Mouse (Mus musculus): ENCODE data around the gene Majin.

DNA sequence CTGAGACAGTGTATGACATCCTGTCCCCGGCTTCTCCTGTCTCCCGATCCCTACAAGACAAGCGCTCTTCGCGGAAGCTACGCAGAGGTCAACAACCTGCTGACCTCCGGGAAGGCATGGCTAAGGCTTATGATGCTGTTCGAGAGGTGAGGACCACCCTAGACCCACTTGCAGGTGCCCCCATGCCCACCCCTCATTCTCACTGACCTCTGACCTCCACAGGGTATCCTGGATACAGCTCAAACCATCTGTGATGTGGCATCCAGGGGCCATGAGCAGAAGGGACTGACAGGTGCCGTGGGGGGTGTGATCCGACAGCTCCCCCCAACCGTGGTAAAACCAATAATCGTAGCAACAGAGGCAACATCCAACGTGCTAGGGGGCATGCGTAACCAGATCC, 77.2 kb downstream of the Majin start:
- no peak for TF ChIP-seq POLR2A (IDR thresholded peaks at IDR 0.05; ENCODE audit: insufficient read length, low read depth)
- TF ChIP-seq TCF12 (IDR thresholded peaks at IDR 0.05; ENCODE audit: insufficient read depth, poor library complexity, severe bottlenecking) = no peak
- TF ChIP-seq MAX (IDR thresholded peaks at IDR 0.05; ENCODE audit: low read depth) = no peak
- TF ChIP-seq USF1 (IDR thresholded peaks at IDR 0.05; ENCODE audit: low read depth) = no peak
- no peak for TF ChIP-seq POLR2AphosphoS2 (IDR thresholded peaks at IDR 0.05; ENCODE audit: insufficient read length, low read depth)
- no peak for TF ChIP-seq MYOG (IDR thresholded peaks at IDR 0.05; ENCODE audit: control insufficient read depth in 1 of 3, insufficient read depth in 1 of 3, insufficient read length in 2 of 3, low read depth in 2 of 3)
- no peak for TF ChIP-seq MYOD1 (IDR thresholded peaks at IDR 0.05; ENCODE audit: control insufficient read depth in 1 of 3, insufficient read length in 2 of 3, low read depth in 2 of 3)
